In the genomic region with DNA sequence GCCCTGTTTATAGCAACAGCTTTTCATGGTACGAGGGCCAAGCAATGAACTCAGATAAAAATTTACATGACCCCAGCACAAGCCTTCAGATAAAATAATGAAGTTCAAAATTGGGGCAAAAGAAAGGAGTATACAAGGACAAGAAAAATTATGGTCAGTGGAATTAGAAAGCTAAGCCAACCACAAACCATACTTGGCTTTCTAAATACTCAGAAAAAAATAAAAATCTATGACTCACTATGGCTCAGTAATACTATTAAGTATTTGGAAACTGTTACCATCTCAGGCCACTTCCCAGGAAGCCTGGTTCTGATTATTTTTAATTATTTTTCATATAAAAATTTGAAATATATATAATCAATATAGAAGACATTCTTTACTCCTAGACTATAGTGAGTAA, we compare ENCODE assay signal across 19 mouse cellular contexts. TPM values are rescaled to one million over a fixed set of nuclear protein-coding genes. Genes with fewer than 3 reads are reported as not detected.
DNase-seq lines count a peak whose midpoint lies in the region; ATAC-seq and TF ChIP-seq lines count a peak whose summit lies in the region.
"Had no signal": no experiment of that assay in that cellular context is flagged by ENCODE, and none has a peak within 500 bp of the region (broad histone marks: within the 10 kb centered on the region; RNA-seq: fewer than 3 reads in every experiment).

No protein-coding gene starts in this region.

- no peaks in the 10 kb centered on the region for H3K9me3 ChIP-seq in liver, embryonic 12.5 days (replicated peaks)
- H3K9me3 ChIP-seq in liver, embryonic 11.5 days (ENCODE audit: control insufficient read depth, low read length): no peaks in the 10 kb centered on the region
- H3K9me3 ChIP-seq in CH12.LX (replicated peaks; ENCODE audit: low read length): no peaks in the 10 kb centered on the region
- H3K9me3 ChIP-seq: forebrain, embryonic 10.5 days; hindbrain, embryonic 12.5 days; midbrain, embryonic 10.5 days; stomach, embryonic 15.5 days had no signal

- 62% methylated on average over 1 of the region's 1 CpGs for WGBS in liver, embryonic 12.5 days (ENCODE audit: insufficient replicate concordance)
- 64% methylated on average over 1 of the region's 1 CpGs for WGBS in liver, embryonic 11.5 days

- no peak for TF ChIP-seq EP300 in CH12.LX (IDR thresholded peaks at IDR 0.05; ENCODE audit: low read length)

- intact Hi-C loops in left cerebral cortex, postnatal 4 days (cut with DNase I): no loop called here

- 0 out of 2 replicates have a peak, but pooled peaks cover 3% of the 10 kb centered on the region for H3K27me3 ChIP-seq in liver, embryonic 12.5 days (replicated peaks)
- no peaks in the 10 kb centered on the region for H3K27me3 ChIP-seq in liver, embryonic 11.5 days (replicated peaks; ENCODE audit: control insufficient read depth, insufficient read depth, low read length)
- H3K27me3 ChIP-seq in CH12.LX (replicated peaks): no peaks in the 10 kb centered on the region
- H3K27me3 ChIP-seq: hindbrain, embryonic 12.5 days; stomach, embryonic 15.5 days had no signal

- H3K9ac ChIP-seq in liver, embryonic 12.5 days: no peak overlapping the region
- H3K9ac ChIP-seq in liver, embryonic 11.5 days (ENCODE audit: low read depth, low read length): no peak overlapping the region
- 0 out of 2 replicates have a peak overlapping the region, but pooled peaks have one; percentile 76 for H3K9ac ChIP-seq in CH12.LX (ENCODE audit: insufficient read depth, low read depth)
- H3K9ac ChIP-seq: hindbrain, embryonic 12.5 days; stomach, embryonic 15.5 days had no signal

- no peak for TF ChIP-seq CTCF in CH12.LX (conservative IDR thresholded peaks at IDR 0.05 in 1 of 2, IDR thresholded peaks at IDR 0.05 in 1 of 2; ENCODE audit: low read depth in 2 of 2, low read length in 2 of 2)

- no peak overlapping the region for H3K4me2 ChIP-seq in liver, embryonic 12.5 days
- H3K4me2 ChIP-seq in liver, embryonic 11.5 days: no peak overlapping the region
- no peak overlapping the region for H3K4me2 ChIP-seq in CH12.LX (ENCODE audit: insufficient read depth, low read depth, poor library complexity, severe bottlenecking)
- H3K4me2 ChIP-seq: hindbrain, embryonic 12.5 days; stomach, embryonic 15.5 days had no signal

- in situ Hi-C loops in CH12.LX (cut with MboI; ENCODE audit: low pct_ligation_motif_present, low pct_unique_long_range_greater_than_20kb, low sequenced_read_pairs): no loop called here

- no peaks in the 10 kb centered on the region for H3K36me3 ChIP-seq in liver, embryonic 12.5 days
- no peaks in the 10 kb centered on the region for H3K36me3 ChIP-seq in liver, embryonic 11.5 days (ENCODE audit: control insufficient read depth, insufficient read depth, low read length)
- no peaks in the 10 kb centered on the region for H3K36me3 ChIP-seq in CH12.LX (replicated peaks in 1 of 2; ENCODE audit: control insufficient read depth in 1 of 2, insufficient read depth in 1 of 2, low read length in 1 of 2)
- H3K36me3 ChIP-seq: forebrain, embryonic 10.5 days; hindbrain, embryonic 12.5 days; stomach, embryonic 15.5 days had no signal

- H3K4me1 ChIP-seq in liver, embryonic 12.5 days: peaks cover 57% of the 10 kb centered on the region
- peaks cover 6% of the 10 kb centered on the region for H3K4me1 ChIP-seq in liver, embryonic 11.5 days (replicated peaks; ENCODE audit: control insufficient read depth, insufficient read depth, low read length)
- H3K4me1 ChIP-seq in CH12.LX (ENCODE audit: control insufficient read depth in 1 of 2, insufficient read depth in 2 of 2): peaks cover 5 to 24% of the 10 kb centered on the region in 2 experiments; a peak in 3 of 4 replicates
- H3K4me1 ChIP-seq: stomach, embryonic 15.5 days had no signal

- H3K79me2 ChIP-seq in CH12.LX (replicated peaks; ENCODE audit: control insufficient read depth, extremely low read depth, insufficient read depth, poor library complexity, severe bottlenecking): no peaks in the 10 kb centered on the region

- no peak for ATAC-seq in liver, embryonic 12.5 days
- no peak for ATAC-seq in liver, embryonic 11.5 days (replicated peaks; ENCODE audit: low FRiP score)
- 0 out of 2 replicates have a peak, but pooled peaks have one; percentile 1 for ATAC-seq in erythroblast, adult 5-6 weeks (replicated peaks; ENCODE audit: low FRiP score, poor library complexity, severe bottlenecking)
- ATAC-seq: forebrain, embryonic 16.5 days; midbrain, embryonic 16.5 days had no signal

- TF ChIP-seq RAD21 in CH12.LX (IDR thresholded peaks at IDR 0.05; ENCODE audit: low read depth, low read length): no peak

- H3K4me3 ChIP-seq in liver, embryonic 12.5 days: no peak overlapping the region
- H3K4me3 ChIP-seq in liver, embryonic 11.5 days (ENCODE audit: low read depth, low read length): no peak overlapping the region
- no peak overlapping the region for H3K4me3 ChIP-seq in CH12.LX (replicated peaks in 1 of 3; ENCODE audit: low read depth in 2 of 3, low read length in 2 of 3, poor library complexity in 1 of 3)
- H3K4me3 ChIP-seq: forebrain, embryonic 10.5 days; hindbrain, embryonic 12.5 days; left cerebral cortex, adult 2 months; midbrain, embryonic 10.5 days; stomach, embryonic 15.5 days had no signal

- DNase-seq in liver, embryonic 11.5 days (ENCODE audit: low spot score): no peak
- DNase-seq in CH12.LX (ENCODE audit: extremely low read depth): no peak
- DNase-seq in cerebellum, adult 11-12 months: no peak
- DNase-seq in left cerebral cortex, postnatal 4 days: no peak
- no peak for DNase-seq in thymus, postnatal 25 days
- DNase-seq: adrenal gland, postnatal 10 days; cerebellum, adult 8-10 months; kidney, adult 11 months; lung, adult 18-20 months; lung, postnatal 10 days had no signal

- no peak for TF ChIP-seq POLR2A in CH12.LX (IDR thresholded peaks at IDR 0.05; ENCODE audit: low read depth, low read length)

- dilution Hi-C loops in CH12.LX (cut with MboI; ENCODE audit: extremely low pct_ligation_motif_present, extremely low pct_unique_long_range_greater_than_20kb, low sequenced_read_pairs): no loop called here

- peak overlapping the region; percentile 75; the same call in 1 of the 2 replicates for H3K27ac ChIP-seq in liver, embryonic 12.5 days
- H3K27ac ChIP-seq in liver, embryonic 11.5 days (ENCODE audit: low read depth, low read length): no peak overlapping the region
- no peak overlapping the region for H3K27ac ChIP-seq in CH12.LX (ENCODE audit: insufficient read depth, low read depth)
- H3K27ac ChIP-seq: forebrain, embryonic 10.5 days; hindbrain, embryonic 12.5 days; left cerebral cortex, adult 2 months; midbrain, embryonic 10.5 days had no signal

TF ChIP-seq in CH12.LX, 34 proteins besides CTCF, POLR2A, EP300 and RAD21:
- no peak for TF ChIP-seq USF2 (conservative IDR thresholded peaks at IDR 0.05; ENCODE audit: low read depth, low read length)
- TF ChIP-seq NELFE (IDR thresholded peaks at IDR 0.05; ENCODE audit: low read depth, low read length): no peak
- TF ChIP-seq KAT2A (IDR thresholded peaks at IDR 0.05; ENCODE audit: insufficient replicate concordance, low read length): no peak
- TF ChIP-seq SMC3 (IDR thresholded peaks at IDR 0.05; ENCODE audit: low read depth, low read length): no peak
- no peak for TF ChIP-seq RCOR1 (conservative IDR thresholded peaks at IDR 0.05; ENCODE audit: low read depth, low read length)
- TF ChIP-seq ZKSCAN1 (IDR thresholded peaks at IDR 0.05; ENCODE audit: borderline replicate concordance, low read depth, low read length): no peak
- TF ChIP-seq MAZ (IDR thresholded peaks at IDR 0.05; ENCODE audit: low read depth, low read length): no peak

RNA-seq across cellular contexts. Expression of a gene that starts 19.8 kb away (rescaled TPM):
- polyA plus RNA-seq in liver, embryonic 12.5 days (2016; fragmentation: Nextera tagmentation; extraction: Ambion mirVana): 1.3 and 2.1 TPM in 2 replicates
- polyA plus RNA-seq in liver, embryonic 11.5 days (2014; fragmentation: Nextera tagmentation; extraction: Ambion mirVana): 2.2 and 2.4 TPM in 2 replicates
- total RNA-seq in CH12.LX (2012; rRNA removed) (0.04 TPM in 1 of 2 replicates, not detected in the other), CH12.LX (2014; rRNA removed) (0.08 and 0.15 TPM in 2 replicates)
- 0.24 and 0.48 TPM in 2 replicates for polyA plus RNA-seq in CH12.LX (2012; ENCODE audit: insufficient read length, low read depth)
- 2.1 TPM in 1 of 2 replicates, not detected in the other for total RNA-seq in erythroblast, adult 5-6 weeks (2015; ENCODE audit: low replicate concordance)
- 0.85 and 1.3 TPM in 2 replicates for total RNA-seq in erythroblast, adult 5-6 weeks (2017; ENCODE audit: low replicate concordance)
- 1 to 10 TPM in 1 of 2 experiments, under 1 TPM in 1; 0.97 to 1.8 TPM for total RNA-seq in left cerebral cortex, postnatal 4 days (2021)

RNA-seq across cellular contexts. Expression of a gene that starts 46.9 kb away (rescaled TPM):
- polyA plus RNA-seq in liver, embryonic 12.5 days (2016; fragmentation: Nextera tagmentation; extraction: Ambion mirVana): 11.3 and 11.6 TPM in 2 replicates
- polyA plus RNA-seq in liver, embryonic 11.5 days (2014; fragmentation: Nextera tagmentation; extraction: Ambion mirVana): 20.0 and 22.0 TPM in 2 replicates
- 43.5 and 43.6 TPM in 2 replicates for total RNA-seq in CH12.LX (2012; rRNA removed)
- total RNA-seq in CH12.LX (2014; rRNA removed): 45.6 and 46.7 TPM in 2 replicates
- 37.1 and 45.7 TPM in 2 replicates for polyA plus RNA-seq in CH12.LX (2012; ENCODE audit: insufficient read length, low read depth)
- total RNA-seq in erythroblast, adult 5-6 weeks (2015; ENCODE audit: low replicate concordance): 5.2 and 7.9 TPM in 2 replicates
- total RNA-seq in erythroblast, adult 5-6 weeks (2017; ENCODE audit: low replicate concordance): 9.1 and 12.2 TPM in 2 replicates
- total RNA-seq in left cerebral cortex, postnatal 4 days (2021): 10 to 100 TPM; 36.6 to 43.1 TPM
